Mouse (Mus musculus) brain, embryonic 14.5 days (tissue): ENCODE measurements around the gene Olfr718-ps1.

Source experiments
- CTCF ChIP-seq: fragments of 200-500 bp; IDR thresholded peaks from 2 replicates; pipeline ENCODE4 v1.5.1; 2012; ENCODE audit warnings: inconsistent platforms, mild to moderate bottlenecking, moderate library complexity, borderline replicate concordance; ENCODE audit not compliant: insufficient read depth, insufficient read length; ENCODE audit errors: extremely low read depth
- POLR2A ChIP-seq: fragments of 200-500 bp; IDR thresholded peaks from 2 replicates; pipeline ENCODE4 v1.6.1; 2012; ENCODE audit warnings: mild to moderate bottlenecking, inconsistent platforms, borderline replicate concordance; ENCODE audit not compliant: poor library complexity, insufficient read depth, insufficient read length, severe bottlenecking; ENCODE audit errors: extremely low read depth

DNA sequence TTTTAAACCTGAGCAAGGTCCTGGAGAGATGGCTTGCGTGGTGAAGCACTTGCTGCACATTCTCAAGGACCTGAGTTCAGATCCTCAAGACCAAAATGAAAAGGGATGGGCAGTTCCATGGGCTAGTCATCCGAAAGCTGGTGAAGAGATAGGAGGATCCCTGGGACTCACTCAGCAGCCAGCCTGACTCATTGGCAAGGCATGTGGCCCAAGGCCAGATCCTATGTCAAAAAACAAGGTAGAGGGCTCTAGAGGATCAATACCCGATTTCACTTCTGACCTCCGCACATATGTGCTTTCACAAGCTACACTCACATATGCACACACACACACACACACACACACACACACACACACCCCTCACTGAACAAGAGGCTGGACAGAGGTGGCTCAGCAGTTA lies 49.1 kb upstream of the Olfr718-ps1 start:
- TF ChIP-seq CTCF: no peak
- no peak for TF ChIP-seq POLR2A
